Mouse (Mus musculus) ES-Bruce4 (cell line): Measurements from ENCODE around the gene Nceh1.

Experiments used
- CTCF ChIP-seq: IDR thresholded peaks from one replicate; pipeline ENCODE4 v1.8.1; 2011; ENCODE audit warnings: low read depth, low read length
- EP300 ChIP-seq: IDR thresholded peaks from 2 replicates; pipeline ENCODE4 v1.6.1; 2011; ENCODE audit warnings: low read depth, low read length; ENCODE audit not compliant: insufficient read depth
- POLR2A ChIP-seq: IDR thresholded peaks from one replicate; pipeline ENCODE4 v1.8.1; 2011; ENCODE audit warnings: low read length; ENCODE audit not compliant: insufficient read depth

GRCm38 (mm10) chr3:27161645-27162409, 20.9 kb upstream of the Nceh1 start:
- no peak for TF ChIP-seq CTCF
- no peak for TF ChIP-seq POLR2A
- no peak for TF ChIP-seq EP300
